ENCODE assay signal across 9 mouse cellular contexts in the genomic region with DNA sequence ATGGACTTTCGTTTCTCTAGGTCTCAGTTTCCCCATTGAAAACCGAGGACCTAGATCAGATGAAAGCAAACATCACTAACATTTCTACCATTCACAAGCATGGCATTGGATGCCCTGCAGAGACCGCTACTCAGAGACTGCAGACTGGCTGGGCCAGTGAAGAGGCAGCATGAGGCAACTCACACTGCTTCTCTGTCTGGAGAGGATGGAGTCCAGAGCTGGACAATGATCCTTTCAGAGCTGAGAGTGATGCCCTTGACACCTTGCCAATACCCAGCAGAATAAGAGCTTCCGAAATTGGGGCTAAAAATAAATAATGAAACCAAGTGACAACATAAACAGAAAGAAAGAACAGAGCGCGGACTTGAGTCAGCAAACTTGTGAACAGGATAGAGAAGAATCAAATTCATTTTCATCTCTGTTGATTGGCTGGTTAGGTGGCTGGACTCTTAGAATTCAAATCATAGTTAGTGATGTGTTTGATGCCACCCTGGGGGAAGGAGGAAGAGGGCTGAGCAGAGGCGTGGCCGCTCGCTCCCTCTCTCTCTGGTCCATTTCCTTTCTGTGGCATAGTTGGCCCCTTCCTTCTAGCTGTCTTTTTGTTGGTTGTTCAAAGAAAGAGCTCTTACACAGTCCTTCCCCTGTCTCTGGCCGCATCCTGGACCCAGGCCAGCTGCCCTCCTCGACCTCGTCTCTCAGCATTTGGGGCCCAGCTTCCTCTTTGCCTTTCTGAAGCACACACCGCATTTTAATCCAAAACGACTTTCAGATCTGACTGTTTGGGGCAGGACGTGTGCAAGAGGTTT.
DNase-seq lines count a peak whose midpoint lies in the region; ATAC-seq lines count a peak whose summit lies in the region.
"Had no signal": no experiment of that assay in that cellular context is flagged by ENCODE, and none has a peak within 500 bp of the region (broad histone marks: within the 10 kb centered on the region; RNA-seq: fewer than 3 reads in every experiment).

No protein-coding gene starts in this region.

- DNase-seq in adrenal gland, postnatal 25 days = peak; percentile 17
- DNase-seq in adrenal gland, adult 8-10 months = no peak
- DNase-seq in lung, postnatal 10 days = peak; percentile 35
- DNase-seq in lung, adult 18-20 months = no peak
- DNase-seq in layer of hippocampus, adult 9-11 months = peak; percentile 65
- no peak for DNase-seq in urinary bladder, postnatal 36 days (ENCODE audit: low spot score in 2 of 2)

- H3K4me3 ChIP-seq in forebrain, embryonic 15.5 days = no peak overlapping the region
- H3K4me3 ChIP-seq in midbrain, embryonic 16.5 days (ENCODE audit: low read depth, low read length) = no peak overlapping the region
- H3K4me3 ChIP-seq: stomach, embryonic 15.5 days had no signal

- 35% methylated on average over 15 of the region's 15 CpGs for WGBS in forebrain, embryonic 15.5 days
- WGBS in midbrain, embryonic 16.5 days = 51% methylated on average over 15 of the region's 15 CpGs

- H3K4me1 ChIP-seq in forebrain, embryonic 15.5 days = peaks cover 9% of the 10 kb centered on the region
- no peaks in the 10 kb centered on the region; the same call in 1 of the 2 replicates for H3K4me1 ChIP-seq in midbrain, embryonic 16.5 days (ENCODE audit: control insufficient read depth, insufficient read depth, low read length)
- H3K4me1 ChIP-seq: stomach, embryonic 15.5 days had no signal

- H3K36me3 ChIP-seq in forebrain, embryonic 15.5 days = no peaks in the 10 kb centered on the region
- H3K36me3 ChIP-seq in midbrain, embryonic 16.5 days (ENCODE audit: control insufficient read depth, insufficient read depth, low read length) = no peaks in the 10 kb centered on the region
- H3K36me3 ChIP-seq: stomach, embryonic 15.5 days had no signal

- H3K9ac ChIP-seq in forebrain, embryonic 15.5 days (replicated peaks) = no peak overlapping the region
- H3K9ac ChIP-seq in midbrain, embryonic 16.5 days (ENCODE audit: low read depth, low read length) = no peak overlapping the region
- H3K9ac ChIP-seq: stomach, embryonic 15.5 days had no signal

- H3K27ac ChIP-seq in forebrain, embryonic 15.5 days (replicated peaks) = no peak overlapping the region
- 0 out of 2 replicates have a peak overlapping the region, but pooled peaks have one; percentile 5 for H3K27ac ChIP-seq in midbrain, embryonic 16.5 days (ENCODE audit: low read length)
- H3K27ac ChIP-seq: stomach, embryonic 15.5 days had no signal

- H3K27me3 ChIP-seq in forebrain, embryonic 15.5 days = no peaks in the 10 kb centered on the region
- H3K27me3 ChIP-seq in midbrain, embryonic 16.5 days (ENCODE audit: control insufficient read depth, insufficient read depth, low read depth, low read length) = no peaks in the 10 kb centered on the region
- H3K27me3 ChIP-seq: stomach, embryonic 15.5 days had no signal

- no peaks in the 10 kb centered on the region for H3K9me3 ChIP-seq in forebrain, embryonic 15.5 days
- no peaks in the 10 kb centered on the region for H3K9me3 ChIP-seq in midbrain, embryonic 16.5 days (replicated peaks; ENCODE audit: control insufficient read depth, low read length, poor library complexity, severe bottlenecking)
- H3K9me3 ChIP-seq: stomach, embryonic 15.5 days had no signal

- peak; percentile 72 for ATAC-seq in forebrain, embryonic 15.5 days (replicated peaks)
- ATAC-seq in midbrain, embryonic 16.5 days = peak; percentile 93

- peak overlapping the region; percentile 3; the same call in 1 of the 2 replicates for H3K4me2 ChIP-seq in forebrain, embryonic 15.5 days (replicated peaks)
- H3K4me2 ChIP-seq in midbrain, embryonic 16.5 days (ENCODE audit: low read length) = 0 out of 2 replicates have a peak overlapping the region, but pooled peaks have one; percentile 5
- H3K4me2 ChIP-seq: stomach, embryonic 15.5 days had no signal

Comparison
In these comparisons a context has a peak if more than half of its experiments do, and no peak if none do; other contexts are left out.
1. DNase-seq: peak in adrenal gland, postnatal 25 days (single experiment), lung, postnatal 10 days (single experiment) and layer of hippocampus, adult 9-11 months (single experiment); none in adrenal gland, adult 8-10 months (single experiment), lung, adult 18-20 months (0 of 2) and urinary bladder, postnatal 36 days (0 of 2).